Mouse (Mus musculus): ENCODE data around the gene Hesx1. TPM values are rescaled to one million over a fixed set of nuclear protein-coding genes. Genes with fewer than 3 reads are reported as not detected.

Gene Hesx1
- total and polyA plus RNA-seq, 3 experiments, result 1.9 to 4.3 (median 3.9) TPM

DNA sequence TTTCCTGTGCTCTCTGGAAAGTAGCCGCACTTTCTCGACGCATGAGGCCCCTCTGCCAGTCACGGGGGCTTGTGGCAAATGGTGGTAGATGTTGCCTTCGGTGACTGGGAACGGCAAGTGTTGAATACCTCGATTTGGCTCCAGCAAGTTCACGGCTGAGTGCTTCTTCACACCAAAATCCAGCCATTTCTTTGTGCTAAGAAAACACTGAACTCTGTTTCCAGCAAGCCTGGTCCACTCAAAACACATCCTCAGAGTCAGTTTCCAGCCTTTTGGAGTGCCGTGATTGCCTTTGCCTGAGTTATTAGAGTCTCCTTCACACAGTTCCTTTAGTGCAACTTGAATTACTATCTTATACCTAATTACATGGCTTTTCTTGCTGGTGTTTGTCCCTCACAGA lies 55.8 kb downstream of the Hesx1 start:
- dilution Hi-C loops (cut with MboI; ENCODE audit: extremely low pct_ligation_motif_present, extremely low pct_unique_long_range_greater_than_20kb, low sequenced_read_pairs), result no loop called here
- no peak overlapping the region for H3K4me3 ChIP-seq (replicated peaks in 1 of 3; ENCODE audit: low read depth in 2 of 3, low read length in 2 of 3, poor library complexity in 1 of 3)
- peaks cover 0 to 7% of the 10 kb centered on the region in 2 experiments; a peak in 2 of 4 replicates for H3K4me1 ChIP-seq (ENCODE audit: control insufficient read depth in 1 of 2, insufficient read depth in 2 of 2)
- in situ Hi-C loops (cut with MboI; ENCODE audit: low pct_ligation_motif_present, low pct_unique_long_range_greater_than_20kb, low sequenced_read_pairs), result no loop called here
- no peak overlapping the region for H3K27ac ChIP-seq (ENCODE audit: insufficient read depth, low read depth)
- no peaks in the 10 kb centered on the region for H3K36me3 ChIP-seq (replicated peaks in 1 of 2; ENCODE audit: control insufficient read depth in 1 of 2, insufficient read depth in 1 of 2, low read length in 1 of 2)
- no peaks in the 10 kb centered on the region for H3K27me3 ChIP-seq (replicated peaks)
- H3K4me2 ChIP-seq (ENCODE audit: insufficient read depth, low read depth, poor library complexity, severe bottlenecking), result no peak overlapping the region
- H3K9ac ChIP-seq (ENCODE audit: insufficient read depth, low read depth), result no peak overlapping the region
- no peak for TF ChIP-seq UBTF (IDR thresholded peaks at IDR 0.05; ENCODE audit: low read depth, low read length)
- TF ChIP-seq MXI1 (IDR thresholded peaks at IDR 0.05; ENCODE audit: low read depth, low read length), result no peak
- no peak for TF ChIP-seq JUN (IDR thresholded peaks at IDR 0.05; ENCODE audit: insufficient read depth, low read depth, low read length)
- TF ChIP-seq ZKSCAN1 (IDR thresholded peaks at IDR 0.05; ENCODE audit: borderline replicate concordance, low read depth, low read length), result no peak
- TF ChIP-seq BHLHE40 (IDR thresholded peaks at IDR 0.05; ENCODE audit: low read depth, low read length), result no peak
- no peak for TF ChIP-seq CTCF (conservative IDR thresholded peaks at IDR 0.05 in 1 of 2, IDR thresholded peaks at IDR 0.05 in 1 of 2; ENCODE audit: low read depth in 2 of 2, low read length in 2 of 2)
- TF ChIP-seq KAT2A (IDR thresholded peaks at IDR 0.05; ENCODE audit: insufficient replicate concordance, low read length), result no peak
- no peak for TF ChIP-seq JUND (conservative IDR thresholded peaks at IDR 0.05; ENCODE audit: low read depth, low read length)
- TF ChIP-seq MYC (IDR thresholded peaks at IDR 0.05; ENCODE audit: low read depth, low read length), result no peak
- no peak for TF ChIP-seq EP300 (IDR thresholded peaks at IDR 0.05; ENCODE audit: low read length)
- TF ChIP-seq E2F4 (IDR thresholded peaks at IDR 0.05; ENCODE audit: insufficient replicate concordance, low read depth, low read length), result no peak
- TF ChIP-seq ELF1 (IDR thresholded peaks at IDR 0.05; ENCODE audit: low read depth, low read length), result no peak
- no peak for TF ChIP-seq NELFE (IDR thresholded peaks at IDR 0.05; ENCODE audit: low read depth, low read length)
- no peak for TF ChIP-seq TBP (conservative IDR thresholded peaks at IDR 0.05; ENCODE audit: low read depth, low read length)
- no peak for TF ChIP-seq CHD1 (IDR thresholded peaks at IDR 0.05; ENCODE audit: low read depth, low read length)
- no peak for TF ChIP-seq IRF4 (IDR thresholded peaks at IDR 0.05; ENCODE audit: low read depth, low read length)
- TF ChIP-seq POLR2A (IDR thresholded peaks at IDR 0.05; ENCODE audit: low read depth, low read length), result no peak
- TF ChIP-seq MEF2A (IDR thresholded peaks at IDR 0.05; ENCODE audit: borderline replicate concordance, low read depth, low read length), result no peak
- no peak for TF ChIP-seq MAX (IDR thresholded peaks at IDR 0.05; ENCODE audit: low read length)
- TF ChIP-seq ETS1 (conservative IDR thresholded peaks at IDR 0.05; ENCODE audit: low read depth, low read length), result no peak
- no peak for DNase-seq (ENCODE audit: extremely low read depth)
- H3K9me3 ChIP-seq (replicated peaks; ENCODE audit: low read length), result no peaks in the 10 kb centered on the region
- no peaks in the 10 kb centered on the region for H3K79me2 ChIP-seq (replicated peaks; ENCODE audit: control insufficient read depth, extremely low read depth, insufficient read depth, poor library complexity, severe bottlenecking)

DNA sequence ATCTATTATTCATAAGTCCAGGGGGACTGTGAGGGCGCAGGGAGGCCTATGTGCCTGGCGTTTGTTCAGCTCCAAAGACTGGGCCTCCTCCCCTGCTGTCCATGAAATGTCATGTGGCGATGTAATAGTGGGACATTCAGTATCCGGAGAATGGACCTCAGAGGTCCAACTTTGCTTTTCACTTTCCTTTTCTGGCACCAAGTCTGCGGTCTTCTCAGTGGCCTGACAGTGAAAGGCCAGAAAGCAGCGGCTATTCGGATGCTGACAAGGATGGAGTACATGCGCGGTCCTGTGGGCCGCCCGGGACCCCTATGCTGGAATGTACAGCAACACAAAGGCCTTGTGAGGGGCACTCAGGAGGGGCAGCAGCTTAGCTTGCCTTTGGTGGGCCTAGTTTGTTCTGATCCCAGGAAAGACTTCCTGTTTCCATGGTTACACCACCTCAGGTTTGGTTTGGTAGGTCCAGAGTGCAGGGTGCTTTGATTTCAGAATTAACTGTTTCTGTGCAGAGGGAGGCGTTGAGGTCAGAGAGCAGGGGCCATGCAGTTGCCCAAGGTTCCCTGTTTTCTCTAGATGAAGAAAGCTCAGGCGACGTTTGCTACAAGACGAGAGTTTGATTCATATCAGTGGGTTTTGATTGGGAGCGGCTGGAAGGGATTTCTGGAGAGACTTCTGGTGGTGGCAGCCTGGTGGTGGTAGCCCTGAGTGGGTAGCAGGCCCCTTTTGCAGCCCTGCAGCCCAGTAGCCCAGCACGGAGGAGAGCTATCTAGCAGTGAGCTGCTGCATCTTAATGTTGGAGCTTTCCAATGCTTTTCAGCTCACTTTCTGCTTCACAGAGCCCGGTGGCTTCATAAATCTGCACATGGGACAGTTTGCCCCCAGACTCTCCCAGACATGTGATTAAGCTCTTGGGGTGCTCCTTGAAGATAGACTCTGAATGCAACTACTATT lies 56.6 kb downstream of the Hesx1 start:
- H3K27me3 ChIP-seq (replicated peaks), result no peaks in the 10 kb centered on the region
- no peak for DNase-seq (ENCODE audit: extremely low read depth)
- no peak overlapping the region for H3K4me2 ChIP-seq (ENCODE audit: insufficient read depth, low read depth, poor library complexity, severe bottlenecking)
- dilution Hi-C loops (cut with MboI; ENCODE audit: extremely low pct_ligation_motif_present, extremely low pct_unique_long_range_greater_than_20kb, low sequenced_read_pairs) (no loop called here), in situ Hi-C loops (cut with MboI; ENCODE audit: low pct_ligation_motif_present, low pct_unique_long_range_greater_than_20kb, low sequenced_read_pairs) (no loop called here)
- H3K27ac ChIP-seq (ENCODE audit: insufficient read depth, low read depth), result no peak overlapping the region
- no peaks in the 10 kb centered on the region for H3K9me3 ChIP-seq (replicated peaks; ENCODE audit: low read length)
- TF ChIP-seq MAX (IDR thresholded peaks at IDR 0.05; ENCODE audit: low read length), result no peak
- H3K9ac ChIP-seq (ENCODE audit: insufficient read depth, low read depth), result no peak overlapping the region
- no peak overlapping the region for H3K4me3 ChIP-seq (replicated peaks in 1 of 3; ENCODE audit: low read depth in 2 of 3, low read length in 2 of 3, poor library complexity in 1 of 3)
- H3K36me3 ChIP-seq (replicated peaks in 1 of 2; ENCODE audit: control insufficient read depth in 1 of 2, insufficient read depth in 1 of 2, low read length in 1 of 2), result no peaks in the 10 kb centered on the region
- H3K4me1 ChIP-seq (ENCODE audit: control insufficient read depth in 1 of 2, insufficient read depth in 2 of 2), result no peaks in the 10 kb centered on the region
- no peaks in the 10 kb centered on the region for H3K79me2 ChIP-seq (replicated peaks; ENCODE audit: control insufficient read depth, extremely low read depth, insufficient read depth, poor library complexity, severe bottlenecking)
